Mouse (Mus musculus) lung, postnatal 0 days (tissue): ENCODE data around the gene Galnt7.

Experiments used
- CTCF ChIP-seq: IDR thresholded peaks from 2 replicates; pipeline ENCODE4 v1.5.1; 2016; ENCODE audit warnings: antibody characterized with exemption, mild to moderate bottlenecking
- EP300 ChIP-seq: IDR thresholded peaks from 2 replicates; pipeline ENCODE4 v1.6.1; 2016; ENCODE audit warnings: antibody characterized with exemption, mild to moderate bottlenecking, control low read depth

DNA sequence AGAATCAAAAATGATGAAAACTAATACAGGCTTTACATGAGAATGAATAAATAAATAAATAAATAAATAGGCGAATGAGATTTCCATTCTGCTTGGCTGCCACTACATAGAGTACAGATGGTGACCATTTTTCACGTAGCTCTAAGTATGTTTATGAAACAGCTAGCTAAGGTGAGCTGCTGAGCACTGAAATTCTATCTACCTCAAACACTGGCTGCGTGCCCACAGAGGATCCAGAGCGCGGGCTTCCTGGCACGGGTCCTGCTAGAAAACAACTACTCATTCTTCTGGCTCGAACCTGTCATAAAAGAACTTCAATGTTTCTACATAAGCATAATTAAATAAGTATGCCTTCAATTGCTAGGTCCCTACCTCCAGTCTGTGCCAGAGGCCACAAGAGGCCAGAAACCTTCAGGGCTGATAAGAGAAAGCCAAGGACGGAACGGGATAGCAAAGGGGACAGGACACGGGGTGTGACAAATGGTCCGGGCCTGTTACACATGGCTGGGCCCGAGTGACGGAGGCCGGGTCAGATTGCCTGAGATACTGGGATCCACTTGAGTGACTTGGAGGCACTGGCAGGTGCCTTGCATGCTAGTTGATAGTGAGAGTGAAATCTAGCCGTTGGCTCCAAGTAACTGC lies 37.7 kb downstream of the Galnt7 start:
- TF ChIP-seq CTCF (no peak), EP300 (no peak)
